Mouse (Mus musculus): ENCODE results near the gene Mycn.
A peak's percentile ranks its signal among the peaks of the same experiment; 100 is the strongest.

Mycn gene

DNA sequence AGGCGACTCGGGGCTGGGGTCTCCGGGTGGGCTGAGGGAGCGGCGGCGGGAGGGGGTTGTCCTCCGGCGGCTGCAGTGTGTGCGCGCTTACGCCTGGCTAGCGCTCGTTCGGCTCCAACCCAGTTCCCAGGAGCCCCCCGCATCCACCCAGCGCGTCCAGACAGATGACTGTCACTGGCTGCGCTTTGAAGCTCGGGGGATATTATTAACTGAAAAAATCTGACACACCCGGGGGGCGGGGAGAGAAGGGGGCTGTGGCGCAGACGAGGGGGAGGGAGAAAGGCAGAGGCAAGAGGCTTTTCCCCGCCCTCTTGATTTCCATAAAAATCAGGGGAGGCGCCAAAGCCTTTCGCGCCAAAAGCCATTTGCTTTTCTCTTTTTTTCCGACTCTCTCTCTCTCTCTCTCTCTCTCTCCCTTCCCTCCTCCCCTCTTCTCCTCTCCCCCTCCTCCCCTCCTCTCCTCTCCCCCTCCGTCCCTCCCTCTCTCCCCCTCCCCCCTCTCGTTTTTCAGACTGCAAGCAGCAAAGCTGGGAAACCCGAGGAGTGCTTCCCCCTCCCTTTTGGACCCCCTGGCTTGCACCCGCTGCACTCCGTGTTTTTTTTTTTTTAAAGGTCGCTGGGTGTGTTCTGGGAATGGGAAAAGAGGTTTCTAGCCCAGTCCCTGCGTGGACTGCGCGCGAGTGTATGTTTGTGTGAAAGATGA is at the start of gene Mycn:
TSS of gene Mycn (minus strand) at position 254 of the 703 bp plus-strand sequence.
- peak; percentile 94 for DNase-seq (ENCODE audit: low spot score)

- DNase-seq (ENCODE audit: low spot score), result no peak
Measured at GRCm38 (mm10) chr12:12987376-12987775, 45.7 kb upstream of the Mycn start.

GRCm38 (mm10) chr12:12986612-12987206 is 45.0 kb upstream of the Mycn start:
- peak; percentile 77 for DNase-seq (ENCODE audit: low spot score)

DNA sequence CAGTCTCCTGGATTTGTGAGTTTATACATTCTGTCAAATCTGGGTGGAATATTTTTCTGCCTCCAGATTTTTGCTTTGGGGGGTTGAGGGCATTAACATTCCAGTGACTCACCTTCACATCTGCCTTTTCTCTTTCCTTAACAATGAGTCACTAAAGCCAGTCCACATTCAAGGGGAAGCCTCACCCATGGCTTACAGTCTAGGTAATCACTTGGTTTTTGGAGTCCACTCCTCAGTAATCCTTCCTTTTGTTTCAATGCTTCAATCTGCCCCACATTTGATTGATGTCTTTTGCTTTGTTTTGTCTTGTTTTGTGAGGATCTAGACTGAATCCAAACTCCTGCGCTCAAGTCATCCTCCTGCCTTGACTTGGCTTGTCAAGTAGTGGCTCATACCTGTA is 41.3 kb upstream of the Mycn start:
- no peak for DNase-seq (ENCODE audit: low spot score)

GRCm38 (mm10) chr12:12975397-12975796 is 33.7 kb upstream of the Mycn start:
- DNase-seq (ENCODE audit: low spot score), result no peak

DNA sequence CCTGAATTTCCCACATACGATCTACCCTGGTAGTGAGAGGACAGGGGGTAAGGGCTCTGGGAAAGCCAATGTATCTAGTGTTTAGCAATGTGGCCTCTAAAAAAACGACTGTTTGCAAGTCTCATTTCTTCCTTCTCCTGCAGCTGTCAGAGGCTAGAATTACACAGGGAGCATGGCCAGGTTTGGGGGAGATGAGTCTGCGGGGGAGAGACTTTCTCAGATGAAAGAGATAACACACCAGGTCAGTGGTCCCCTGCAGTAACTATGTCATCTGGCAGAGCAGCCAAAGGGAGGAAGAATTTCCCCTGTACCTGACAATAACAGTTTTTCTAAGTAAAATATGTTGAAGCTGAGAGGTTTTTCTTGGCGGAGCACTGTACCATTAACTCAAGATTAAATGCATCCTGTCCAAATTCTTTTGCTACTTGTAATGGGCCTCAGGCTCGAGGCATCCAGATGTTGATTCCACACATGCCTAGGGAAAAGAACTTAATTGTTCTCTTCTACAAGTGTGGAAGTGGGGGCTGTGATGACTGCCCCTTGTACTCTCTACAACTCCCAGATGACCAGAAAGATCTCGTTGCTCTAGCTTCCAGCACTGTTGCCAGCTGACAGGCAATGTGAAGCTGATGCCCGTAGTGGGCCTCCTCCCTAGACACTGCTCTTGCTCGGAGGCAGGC is 31.2 kb upstream of the Mycn start:
- no peak for DNase-seq (ENCODE audit: low spot score)

GRCm38 (mm10) chr12:12967946-12968345 is 26.2 kb upstream of the Mycn start:
- no peak for DNase-seq (ENCODE audit: low spot score)

DNA sequence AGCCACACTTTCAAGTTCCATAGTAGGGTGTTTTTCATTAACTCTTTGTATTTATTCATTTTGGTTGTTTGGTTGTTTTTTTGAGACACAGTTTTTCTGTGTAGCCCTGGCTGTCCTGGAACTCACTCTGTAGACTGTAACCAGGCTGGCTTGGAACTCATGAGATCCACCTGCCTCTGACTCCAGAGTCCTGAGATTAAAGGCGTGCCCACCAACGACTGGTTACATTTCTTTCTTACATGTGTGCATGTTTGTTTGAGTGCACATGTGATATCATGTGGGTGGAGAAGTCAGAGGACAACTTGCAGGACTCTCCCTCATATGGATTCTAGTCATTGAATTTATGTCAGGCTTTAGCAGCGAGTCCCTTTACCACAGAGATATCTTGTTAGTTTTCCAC is 23.1 kb upstream of the Mycn start:
- no peak for DNase-seq (ENCODE audit: low spot score)

GRCm38 (mm10) chr12:12947606-12948005 is 5.9 kb upstream of the Mycn start:
- no peak for DNase-seq (ENCODE audit: low spot score)

GRCm38 (mm10) chr12:12943288-12943687 is 1.6 kb upstream of the Mycn start:
- DNase-seq (ENCODE audit: low spot score), result no peak

GRCm38 (mm10) chr12:12942364-12943050 is 793 bp upstream of the Mycn start:
- DNase-seq (ENCODE audit: low spot score), result peak; percentile 87

GRCm38 (mm10) chr12:12941129-12941504 is 597 bp downstream of the Mycn start:
- peak; percentile 56 for DNase-seq (ENCODE audit: low spot score)

DNA sequence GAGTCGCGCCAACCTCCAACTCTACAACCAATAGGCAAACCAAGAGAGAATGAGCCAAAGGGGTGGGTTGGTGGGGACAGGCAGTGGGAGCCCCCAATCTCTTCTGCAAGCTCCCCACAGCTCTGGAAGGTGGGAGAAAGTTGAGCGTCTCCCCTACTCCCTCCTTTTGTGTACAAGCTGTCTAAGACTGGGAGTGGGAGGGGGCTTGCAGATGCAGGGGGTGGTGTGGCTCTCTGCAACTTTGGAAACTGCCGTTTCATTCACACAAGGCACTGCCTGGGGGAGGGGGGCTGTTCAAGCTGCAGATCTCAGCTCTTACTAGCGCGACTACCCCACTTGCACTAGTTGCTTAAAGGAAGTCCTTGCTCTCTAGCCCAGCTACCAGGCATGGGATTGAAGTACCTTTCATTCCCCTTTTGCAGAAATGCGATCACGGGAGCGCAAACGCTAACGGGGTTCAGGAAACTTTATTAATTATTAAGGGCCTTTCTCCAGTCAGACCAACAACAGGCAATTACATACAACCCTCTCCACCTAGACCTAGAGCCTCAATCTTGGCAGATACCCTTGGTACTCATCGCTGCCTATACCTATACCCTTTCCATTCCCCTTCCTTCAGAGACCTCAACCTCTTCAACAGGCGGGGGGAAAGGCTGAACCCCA is 1.1 kb downstream of the Mycn start:
- peak; percentile 51 for DNase-seq (ENCODE audit: low spot score)

GRCm38 (mm10) chr12:12939581-12940465 is 1.9 kb downstream of the Mycn start:
- DNase-seq (ENCODE audit: low spot score), result peak; percentile 42

- DNase-seq (ENCODE audit: low spot score), result peak; percentile 71
Measured at GRCm38 (mm10) chr12:12938850-12939249, 2.9 kb downstream of the Mycn start.

DNA sequence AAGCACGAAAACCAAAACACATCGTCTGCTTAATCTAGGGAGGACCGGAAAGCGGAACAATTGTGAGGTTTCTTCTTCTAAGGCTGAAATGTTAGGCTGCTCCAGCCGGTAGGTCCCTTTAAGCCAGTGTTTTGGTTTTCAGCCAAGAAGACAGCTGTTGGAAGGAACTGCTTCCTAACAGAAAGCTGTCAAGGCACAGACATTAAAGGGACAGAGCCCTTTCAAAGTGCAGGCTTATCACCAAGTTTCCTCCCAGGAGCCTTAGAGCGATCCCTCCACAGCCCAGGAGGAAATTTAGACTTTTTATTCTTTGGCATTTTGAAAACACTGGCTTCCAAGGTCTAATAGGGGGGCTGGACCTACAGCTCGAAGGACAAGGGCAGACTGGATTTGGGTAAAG is 3.4 kb downstream of the Mycn start:
- DNase-seq (ENCODE audit: low spot score), result peak; percentile 46

DNA sequence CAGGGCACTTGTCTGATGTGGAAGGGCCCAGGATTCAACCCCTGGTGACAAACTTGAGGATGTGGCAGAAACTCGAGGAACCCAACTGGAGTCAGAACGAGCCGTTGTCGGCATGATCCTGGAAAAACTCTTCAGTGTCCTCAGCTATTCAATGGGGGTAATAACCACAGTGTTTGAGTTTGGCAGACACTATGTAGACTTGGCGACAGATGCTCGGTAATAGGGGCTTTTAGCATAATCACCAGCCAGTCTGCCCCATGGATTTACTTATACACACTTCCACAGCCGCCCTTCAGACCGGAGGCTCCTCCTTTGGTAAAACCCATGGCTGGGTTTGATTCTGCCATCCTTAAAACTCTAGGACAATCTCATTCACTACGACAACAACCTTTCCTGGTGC is 4.0 kb downstream of the Mycn start:
- DNase-seq (ENCODE audit: low spot score), result no peak

GRCm38 (mm10) chr12:12937088-12937487 is 4.6 kb downstream of the Mycn start:
- no peak for DNase-seq (ENCODE audit: low spot score)

GRCm38 (mm10) chr12:12932238-12932637 is 9.5 kb downstream of the Mycn start:
- DNase-seq (ENCODE audit: low spot score), result peak; percentile 24

- DNase-seq (ENCODE audit: low spot score), result no peak
Measured at GRCm38 (mm10) chr12:12928239-12928638, 13.5 kb downstream of the Mycn start.

DNA sequence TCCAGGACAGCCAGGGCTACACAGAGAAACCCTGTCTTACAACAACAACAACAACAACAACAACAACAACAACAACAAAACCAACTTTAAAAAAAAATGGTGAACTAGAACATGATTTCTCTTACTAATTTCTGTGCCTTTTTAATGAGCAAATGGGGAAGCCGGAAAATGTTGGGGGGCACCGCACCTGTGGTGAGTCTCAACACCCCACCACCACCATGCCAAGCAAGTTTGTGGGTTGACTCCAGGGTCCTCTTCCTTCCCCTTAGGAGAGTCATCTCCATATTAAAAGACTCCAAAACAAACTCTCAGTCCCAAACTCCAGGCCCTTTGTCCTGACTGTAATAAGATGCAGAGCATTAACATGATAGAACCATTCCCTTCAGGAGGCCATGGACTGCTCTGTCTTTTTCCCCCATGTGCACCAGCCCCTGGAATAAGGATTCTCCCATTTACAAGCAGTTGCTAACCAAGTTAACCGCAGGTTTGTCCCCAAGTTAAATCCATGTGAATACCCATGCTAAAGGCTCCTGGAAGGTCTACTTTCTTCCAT is 14.7 kb downstream of the Mycn start:
- DNase-seq (ENCODE audit: low spot score), result no peak

Measured in yolk sac, embryonic 10.5 days (tissue).